Mouse (Mus musculus): ENCODE measurements around the gene Hist1h4h.
"Not testable (repeated sequence)": the region's sequence is repeated elsewhere in the genome, so short reads cannot be mapped to it uniquely, and the experiment has no call there.

The Hist1h4h gene

DNA sequence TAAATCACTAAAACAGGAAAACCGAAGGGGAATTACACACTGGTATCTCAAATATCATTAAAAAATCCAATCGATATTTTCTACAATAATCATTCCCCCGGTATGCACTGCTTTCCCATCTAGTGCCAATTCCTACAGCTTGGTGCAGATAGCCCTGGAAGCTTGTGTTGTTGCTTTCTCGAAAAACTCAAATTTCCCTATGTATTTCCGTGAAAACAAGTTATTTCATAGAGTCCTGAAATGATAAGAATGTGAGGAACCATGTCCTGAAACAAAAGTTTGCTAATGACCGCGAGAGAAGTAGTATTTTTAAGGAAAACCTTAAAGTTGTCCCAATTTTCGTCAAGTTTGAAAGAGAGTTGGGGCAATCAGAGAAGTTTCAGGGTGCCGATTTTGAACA lies 23.5 kb downstream of the Hist1h4h start:
- ChIA-PET CTCF (interaction anchor here in 1 of 4 experiments (0.7 to 2.6 kb wide), 2 partner anchors 130 to 153 kb away, joined by 3 to 10 read pairs; partner anchors contain the start of gene Abt1), POLR2A (interaction anchor here (0.6 to 11.8 kb wide), 117 partner anchors 8 to 1834 kb away, joined by 3 to 692 read pairs (median 10); partner anchors contain the start of genes Hist1h2ae (in 4 of the 4), Hist1h2af (in 4 of the 4), Hist1h2bg (in 4 of the 4) and Hist1h2bh (in 4 of the 4))

DNA sequence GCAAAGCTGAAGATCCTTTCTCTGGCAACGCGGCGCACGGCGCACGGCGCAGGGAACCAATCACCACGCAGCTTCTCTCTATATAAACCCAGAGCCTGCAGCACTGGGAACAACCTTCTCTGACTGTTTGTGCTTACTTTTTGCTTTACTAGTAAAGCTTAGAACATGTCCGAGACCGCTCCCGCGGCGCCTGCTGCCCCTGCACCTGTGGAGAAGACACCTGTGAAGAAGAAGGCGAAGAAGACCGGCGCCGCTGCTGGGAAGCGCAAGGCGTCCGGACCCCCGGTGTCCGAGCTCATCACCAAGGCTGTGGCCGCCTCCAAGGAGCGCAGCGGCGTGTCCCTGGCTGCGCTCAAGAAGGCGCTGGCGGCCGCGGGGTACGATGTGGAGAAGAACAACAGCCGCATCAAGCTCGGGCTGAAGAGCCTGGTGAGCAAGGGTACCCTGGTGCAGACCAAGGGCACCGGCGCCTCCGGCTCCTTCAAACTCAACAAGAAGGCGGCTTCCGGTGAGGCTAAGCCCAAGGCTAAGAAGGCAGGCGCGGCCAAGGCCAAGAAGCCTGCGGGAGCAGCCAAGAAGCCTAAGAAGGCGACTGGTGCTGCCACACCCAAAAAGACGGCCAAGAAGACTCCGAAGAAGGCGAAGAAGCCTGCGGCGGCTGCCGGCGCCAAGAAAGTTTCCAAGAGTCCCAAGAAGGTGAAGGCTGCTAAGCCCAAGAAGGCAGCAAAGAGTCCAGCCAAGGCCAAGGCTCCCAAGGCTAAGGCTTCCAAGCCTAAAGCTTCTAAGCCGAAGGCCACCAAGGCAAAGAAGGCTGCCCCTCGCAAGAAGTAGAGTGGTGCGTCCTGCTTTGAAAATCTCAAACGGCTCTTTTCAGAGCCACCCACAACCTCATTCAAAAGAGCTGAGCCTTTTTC lies 24.3 kb downstream of the Hist1h4h start:
- ChIA-PET CTCF (interaction anchor here in 1 of 4 experiments (0.7 to 2.6 kb wide), 3 partner anchors 43 to 154 kb away, joined by 3 to 10 read pairs (median 5); partner anchors contain the start of gene Abt1), POLR2A (interaction anchor here (0.6 to 11.8 kb wide), 179 partner anchors 9 to 1835 kb away, joined by 3 to 692 read pairs (median 5); partner anchors contain the start of genes Hist1h1a (in 4 of the 4), Hist1h1e (in 4 of the 4), Hist1h2ae (in 4 of the 4) and Hist1h2af (in 4 of the 4))

DNA sequence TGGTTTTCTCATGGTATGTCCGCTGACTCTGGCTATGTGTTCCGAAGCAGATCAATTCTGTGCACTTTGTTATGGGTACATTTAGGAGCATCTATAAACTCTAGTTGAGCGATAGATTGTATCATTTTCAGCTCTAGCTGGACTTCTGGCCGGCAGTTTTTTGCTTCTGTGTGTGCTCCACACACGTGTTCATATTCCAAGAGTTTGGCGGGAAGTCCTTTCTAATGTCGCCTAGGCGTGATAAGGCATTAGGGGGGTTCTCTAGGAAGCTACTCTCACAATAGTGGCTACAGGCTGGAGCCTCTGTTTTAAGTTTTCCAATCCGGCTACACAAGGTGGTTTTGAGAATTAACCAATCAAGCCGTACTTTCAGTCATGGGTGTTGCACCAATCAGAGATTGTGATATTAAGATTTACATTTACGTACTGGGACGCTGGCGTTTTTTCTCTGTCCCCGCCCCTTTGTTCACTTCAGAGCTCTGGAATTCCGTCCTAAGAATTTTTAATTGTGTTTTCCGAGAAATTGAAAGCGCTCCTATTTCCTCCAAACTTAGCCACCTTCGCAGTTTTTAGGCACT lies 25.1 kb downstream of the Hist1h4h start:
- POLR2A ChIA-PET = interaction anchor here (0.5 to 11.8 kb wide), 142 partner anchors 8 to 1835 kb away, joined by 3 to 692 read pairs (median 6); partner anchors contain the start of genes Hist1h1a (in 4 of the 4), Hist1h1e (in 4 of the 4), Hist1h2ae (in 4 of the 4) and Hist1h2bg (in 4 of the 4)
- CTCF ChIA-PET = interaction anchor here in 1 of 4 experiments (1.0 to 2.6 kb wide), 2 partner anchors 42 to 131 kb away, joined by 5 to 10 read pairs; partner anchors contain the start of gene Abt1

DNA sequence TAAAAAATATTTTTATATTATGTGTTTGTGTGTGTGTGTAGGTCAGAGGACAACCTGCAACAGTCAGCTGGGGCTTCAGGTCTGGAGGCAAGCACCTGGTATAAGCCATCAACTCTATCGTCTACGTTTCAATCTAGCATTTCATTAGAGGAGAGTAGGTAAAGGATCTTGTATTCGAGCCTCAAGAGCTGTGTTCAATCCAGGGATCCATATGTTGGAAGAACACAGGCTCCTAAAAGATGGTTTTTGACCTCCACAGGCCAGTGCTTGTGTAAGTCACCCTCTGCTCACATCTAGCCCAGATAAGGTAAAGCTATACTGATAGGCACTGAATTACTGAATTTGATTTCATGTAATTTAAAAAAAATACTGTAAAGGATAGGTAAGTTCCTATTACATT lies 26.1 kb downstream of the Hist1h4h start:
- ChIA-PET CTCF (interaction anchor here in 1 of 4 experiments (1.1 kb wide), 1 partner anchor 16 kb away, joined by 3 read pairs; no protein-coding TSS in a partner anchor), POLR2A (interaction anchor here (0.5 to 11.8 kb wide), 58 partner anchors 7 to 1803 kb away, joined by 3 to 692 read pairs (median 20); partner anchors contain the start of genes Hist1h2ae (in 4 of the 4), Hist1h2bg (in 4 of the 4), Hist1h1c (in 3 of the 4) and Hist1h2ac (in 3 of the 4))

DNA sequence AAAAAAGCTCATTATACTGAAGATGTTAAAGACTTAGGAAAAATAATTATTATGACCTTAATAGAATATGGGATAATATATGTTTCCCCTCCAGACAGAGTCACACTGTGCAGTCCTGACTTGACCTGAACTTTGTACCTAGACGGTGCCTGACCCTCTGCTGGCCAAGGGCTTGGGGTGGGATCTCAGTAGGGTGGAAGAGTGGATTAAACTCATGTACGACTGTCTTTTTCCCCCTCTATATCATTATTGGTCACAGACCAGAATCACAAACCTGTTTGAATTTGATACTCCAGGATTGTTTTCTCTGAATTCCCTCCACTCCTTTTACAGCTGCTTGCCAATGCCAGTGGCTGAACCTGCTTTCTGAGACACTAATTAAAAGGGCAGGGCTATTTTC lies 29.8 kb downstream of the Hist1h4h start:
- ChIA-PET POLR2A (interaction anchor here (0.6 to 9.9 kb wide), 30 partner anchors 8 to 254 kb away, joined by 3 to 217 read pairs (median 7); partner anchors contain the start of genes Hist1h2ae (in 4 of the 4), Hist1h2bg (in 4 of the 4), Hist1h4f (in 4 of the 4) and Hist1h2ad (in 2 of the 4)), CTCF (interaction anchor here in 1 of 4 experiments (0.6 kb wide), 1 partner anchor 813 kb away, joined by 3 read pairs; no protein-coding TSS in a partner anchor)

DNA sequence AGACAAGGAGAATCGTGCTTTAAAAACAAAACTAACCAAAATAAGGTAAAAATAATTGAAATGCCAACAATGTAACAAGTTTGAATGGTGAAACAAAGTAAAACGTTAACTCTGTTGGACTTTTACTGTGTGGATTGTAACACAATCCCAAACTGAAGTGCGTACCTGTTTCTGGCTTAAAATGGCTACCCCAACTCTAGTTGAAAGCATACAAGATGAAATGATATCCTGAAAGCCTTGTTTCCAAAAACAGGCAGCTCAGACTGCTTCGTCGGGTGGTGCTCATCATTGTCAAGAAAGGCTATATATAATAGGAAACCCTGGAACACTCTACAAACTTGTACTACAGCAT lies 30.7 kb downstream of the Hist1h4h start:
- CTCF ChIA-PET = not testable (repeated sequence)
- POLR2A ChIA-PET = interaction anchor here (0.6 to 9.9 kb wide), 39 partner anchors 9 to 1883 kb away, joined by 3 to 217 read pairs (median 7); partner anchors contain the start of genes Hist1h2ae (in 4 of the 4), Hist1h2bg (in 4 of the 4), Hist1h4d (in 3 of the 4) and Hist1h4f (in 3 of the 4)

DNA sequence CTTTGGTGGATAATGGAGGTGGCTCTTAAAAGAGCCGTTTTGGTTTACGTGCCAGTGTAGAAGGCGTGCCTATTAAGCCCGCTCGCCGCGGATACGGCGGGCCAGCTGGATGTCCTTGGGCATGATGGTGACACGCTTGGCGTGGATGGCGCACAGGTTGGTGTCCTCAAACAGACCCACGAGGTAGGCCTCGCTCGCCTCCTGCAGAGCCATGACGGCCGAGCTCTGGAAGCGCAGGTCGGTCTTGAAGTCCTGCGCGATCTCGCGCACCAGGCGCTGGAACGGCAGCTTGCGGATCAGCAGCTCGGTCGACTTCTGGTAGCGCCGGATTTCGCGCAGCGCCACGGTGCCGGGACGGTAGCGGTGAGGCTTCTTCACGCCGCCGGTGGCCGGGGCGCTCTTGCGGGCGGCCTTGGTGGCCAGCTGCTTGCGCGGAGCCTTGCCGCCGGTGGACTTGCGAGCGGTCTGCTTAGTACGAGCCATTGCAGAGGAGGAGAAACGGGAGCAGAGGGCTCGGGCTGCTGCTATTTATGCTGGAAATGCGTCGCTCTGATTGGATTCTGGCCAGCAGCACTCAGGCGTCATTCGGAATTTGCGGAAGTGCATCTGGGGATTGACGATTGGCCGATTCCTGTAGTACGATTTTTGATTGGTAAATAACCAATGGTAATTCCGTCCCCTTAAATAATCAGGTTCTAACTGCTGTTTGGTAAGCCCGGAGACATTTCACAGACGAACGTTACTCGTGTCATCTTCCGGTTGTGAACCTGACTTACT lies 31.2 kb downstream of the Hist1h4h start, which contains the start of gene Hist1h3e:
TSS of gene Hist1h3e (minus strand) at position 487 of the 777 bp plus-strand sequence.
- ChIA-PET POLR2A (interaction anchor here (0.6 to 9.9 kb wide), 41 partner anchors 9 to 1527 kb away, joined by 3 to 217 read pairs (median 7); partner anchors contain the start of genes Hist1h2ae (in 4 of the 4), Hist1h2bg (in 4 of the 4), Hist1h2bc (in 3 of the 4) and Hist1h4d (in 3 of the 4)), CTCF (interaction anchor here in 1 of 4 experiments (0.7 kb wide), 1 partner anchor 269 kb away, joined by 3 read pairs; no protein-coding TSS in a partner anchor)

DNA sequence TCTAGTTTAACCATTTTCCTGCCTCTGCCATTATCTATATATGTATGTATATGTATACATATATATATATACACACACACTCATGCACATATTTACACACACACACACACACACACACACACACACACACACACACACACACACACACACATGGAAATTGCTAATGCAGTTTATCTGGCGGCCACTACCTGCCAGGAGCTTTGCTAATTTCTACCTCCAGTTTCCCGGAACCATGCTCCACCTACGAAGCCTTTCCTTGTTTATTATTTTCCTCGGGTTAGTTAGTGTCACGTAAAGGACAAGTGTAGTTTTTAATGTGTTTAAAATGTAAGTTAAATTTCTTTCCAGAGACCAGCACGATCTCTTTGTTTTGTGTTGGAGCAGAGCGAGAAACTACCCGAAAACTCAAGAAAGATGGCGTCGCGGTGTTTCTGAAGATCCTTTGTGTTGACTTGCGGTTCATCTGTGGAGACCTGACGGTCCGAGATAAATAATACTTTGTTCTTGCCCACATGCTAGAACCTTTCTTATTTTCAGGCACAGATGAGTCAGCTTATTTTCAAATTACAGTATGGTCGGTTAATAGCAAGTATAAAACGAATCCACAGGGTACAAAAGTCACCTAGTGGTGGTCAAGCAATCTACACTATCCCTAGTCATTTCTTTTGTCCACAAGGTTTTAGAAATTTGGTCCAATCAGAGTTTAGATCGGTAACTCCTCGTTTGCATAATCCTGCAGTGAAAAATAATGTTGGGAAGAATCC lies 32.0 kb downstream of the Hist1h4h start:
- ChIA-PET POLR2A (interaction anchor here (0.6 to 9.9 kb wide), 48 partner anchors 8 to 1604 kb away, joined by 3 to 217 read pairs (median 5); partner anchors contain the start of genes Hist1h2ae (in 4 of the 4), Hist1h2bg (in 4 of the 4), Hist1h2bc (in 3 of the 4) and Hist1h2bf (in 3 of the 4)), CTCF (interaction anchor here in 2 of 4 experiments (0.6 to 0.7 kb wide), 2 partner anchors 270 to 1594 kb away, joined by 3 to 4 read pairs; no protein-coding TSS in a partner anchor)

DNA sequence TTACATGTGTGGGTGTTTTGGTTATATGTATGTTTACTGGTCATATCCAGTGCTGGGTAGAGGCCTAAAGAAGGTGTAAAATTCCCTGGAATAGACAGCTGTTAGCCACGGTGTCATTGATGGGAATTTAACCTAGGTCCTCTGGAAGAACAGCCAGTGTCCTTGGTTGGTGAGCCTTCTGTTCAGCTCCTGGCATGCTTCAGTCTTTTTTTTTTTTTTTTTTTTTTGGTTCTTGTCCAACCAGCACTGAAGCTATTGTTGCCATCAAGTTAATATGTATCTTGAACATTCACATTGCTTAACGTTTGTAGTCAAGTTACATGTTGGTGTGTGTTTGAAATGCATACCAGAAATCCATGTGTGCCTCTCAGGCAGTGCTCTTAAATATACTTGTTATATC lies 33.6 kb downstream of the Hist1h4h start:
- POLR2A ChIA-PET = interaction anchor here in 3 of 4 experiments (0.6 to 9.9 kb wide), 34 partner anchors 8 to 1847 kb away, joined by 3 to 217 read pairs (median 6); partner anchors contain the start of genes Hist1h4d (in 3 of the 3), Hist1h2ac (in 2 of the 3), Hist1h2ad (in 2 of the 3) and Hist1h2ae (in 2 of the 3)
- CTCF ChIA-PET = interaction anchor here in 1 of 4 experiments (0.6 kb wide), 2 partner anchors 34 to 1522 kb away, joined by 5 read pairs; no protein-coding TSS in a partner anchor

DNA sequence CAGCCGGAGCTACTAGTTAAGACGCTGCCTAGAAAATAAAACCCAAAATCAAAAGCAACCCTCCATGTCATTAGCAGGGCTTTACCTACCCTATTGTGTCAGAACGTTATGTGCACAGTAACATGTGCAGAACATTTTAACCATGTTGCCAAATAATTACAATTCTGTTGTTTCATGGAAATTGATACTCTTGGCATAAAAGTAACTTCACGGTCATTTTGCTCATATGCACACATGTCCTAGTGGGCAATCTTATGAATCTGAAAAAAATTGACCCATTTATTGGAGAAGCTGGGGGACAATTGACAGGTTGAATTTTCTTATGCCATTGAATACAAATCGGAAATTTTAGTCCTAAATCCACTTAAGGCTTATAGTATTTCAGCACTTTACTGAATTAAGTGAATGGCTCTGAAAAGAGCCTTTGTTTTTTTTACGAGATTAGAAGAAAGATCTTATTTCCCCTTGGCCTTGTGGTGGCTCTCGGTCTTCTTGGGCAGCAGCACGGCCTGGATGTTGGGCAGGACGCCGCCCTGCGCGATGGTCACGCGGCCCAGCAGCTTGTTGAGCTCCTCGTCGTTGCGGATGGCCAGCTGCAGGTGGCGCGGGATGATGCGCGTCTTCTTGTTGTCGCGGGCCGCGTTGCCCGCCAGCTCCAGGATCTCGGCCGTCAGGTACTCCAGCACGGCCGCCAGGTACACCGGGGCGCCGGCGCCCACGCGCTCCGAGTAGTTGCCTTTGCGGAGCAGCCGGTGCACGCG lies 39.6 kb downstream of the Hist1h4h start:
- POLR2A ChIA-PET = interaction anchor here (0.6 to 22.3 kb wide), 121 partner anchors 8 to 1854 kb away, joined by 3 to 794 read pairs (median 6); partner anchors contain the start of genes Hist1h3e (in 4 of the 4), Hist1h4d (in 4 of the 4), Hist1h1a (in 3 of the 4) and Hist1h1c (in 3 of the 4)
- CTCF ChIA-PET = interaction anchor here in 1 of 4 experiments (0.6 kb wide), 1 partner anchor 47 kb away, joined by 15 read pairs; no protein-coding TSS in a partner anchor

DNA sequence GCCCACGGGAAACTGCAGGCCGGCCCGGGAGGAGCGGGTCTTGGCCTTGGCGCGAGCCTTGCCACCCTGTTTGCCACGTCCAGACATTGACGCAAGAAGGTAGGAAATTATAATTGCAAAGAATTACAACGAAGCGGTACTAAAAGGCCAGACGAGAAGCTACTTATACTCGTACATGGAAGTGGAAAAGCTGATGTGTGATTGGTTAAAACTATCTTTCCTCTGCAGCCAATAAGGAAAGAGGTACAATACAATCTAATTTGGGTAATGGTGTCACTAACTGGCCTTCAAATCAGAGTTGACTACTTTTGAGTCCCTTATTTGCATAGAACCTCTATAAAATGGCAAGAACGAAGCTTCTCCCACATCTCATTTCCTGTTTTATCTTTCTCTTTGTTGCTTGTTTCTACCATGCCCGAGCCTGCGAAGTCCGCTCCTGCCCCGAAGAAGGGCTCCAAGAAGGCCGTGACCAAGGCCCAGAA lies 40.2 kb downstream of the Hist1h4h start, which contains the start of the genes Hist1h2ae and Hist1h2bg:
TSS of gene Hist1h2ae (minus strand) at position 199 of the 482 bp plus-strand sequence.
TSS of gene Hist1h2bg (plus strand) at position 375 of the 482 bp plus-strand sequence.
- POLR2A ChIA-PET = interaction anchor here (0.6 to 22.3 kb wide), 131 partner anchors 8 to 1855 kb away, joined by 3 to 794 read pairs (median 6); partner anchors contain the start of genes Hist1h2ac (in 4 of the 4), Hist1h2bc (in 4 of the 4), Hist1h3e (in 4 of the 4) and Hist1h4d (in 4 of the 4)
- CTCF ChIA-PET = interaction anchor here in 1 of 4 experiments (0.6 kb wide), 1 partner anchor 37 kb away, joined by 3 read pairs; no protein-coding TSS in a partner anchor

DNA sequence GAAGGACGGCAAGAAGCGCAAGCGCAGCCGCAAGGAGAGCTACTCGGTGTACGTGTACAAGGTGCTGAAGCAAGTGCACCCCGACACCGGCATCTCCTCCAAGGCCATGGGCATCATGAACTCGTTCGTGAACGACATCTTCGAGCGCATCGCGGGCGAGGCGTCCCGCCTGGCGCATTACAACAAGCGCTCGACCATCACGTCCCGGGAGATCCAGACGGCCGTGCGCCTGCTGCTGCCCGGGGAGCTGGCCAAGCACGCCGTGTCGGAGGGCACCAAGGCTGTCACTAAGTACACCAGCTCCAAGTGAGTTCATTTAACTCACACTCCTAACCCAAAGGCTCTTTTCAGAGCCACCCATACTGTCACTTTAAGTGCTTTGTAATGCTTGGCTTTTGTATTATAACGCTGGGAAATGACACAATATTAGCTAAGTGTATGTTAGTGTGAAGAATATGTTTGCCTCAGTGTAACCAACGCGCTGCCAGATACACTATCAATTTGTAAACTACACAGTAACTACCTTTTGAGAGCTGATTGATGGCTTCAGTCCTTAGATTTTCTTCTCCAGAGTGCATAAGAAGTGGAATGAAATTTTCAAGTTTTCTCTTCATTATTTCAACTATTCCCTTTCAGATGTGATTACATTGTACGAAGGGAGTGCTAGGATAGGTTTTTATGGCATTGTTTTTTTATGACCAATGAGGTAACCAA lies 40.8 kb downstream of the Hist1h4h start:
- ChIA-PET CTCF (interaction anchor here in 1 of 4 experiments (0.6 kb wide), 1 partner anchor 38 kb away, joined by 3 read pairs; no protein-coding TSS in a partner anchor), POLR2A (interaction anchor here (0.5 to 22.3 kb wide), 134 partner anchors 9 to 1856 kb away, joined by 3 to 794 read pairs (median 6); partner anchors contain the start of genes Hist1h2ac (in 4 of the 4), Hist1h2bc (in 4 of the 4), Hist1h3e (in 4 of the 4) and Hist1h4d (in 4 of the 4))

DNA sequence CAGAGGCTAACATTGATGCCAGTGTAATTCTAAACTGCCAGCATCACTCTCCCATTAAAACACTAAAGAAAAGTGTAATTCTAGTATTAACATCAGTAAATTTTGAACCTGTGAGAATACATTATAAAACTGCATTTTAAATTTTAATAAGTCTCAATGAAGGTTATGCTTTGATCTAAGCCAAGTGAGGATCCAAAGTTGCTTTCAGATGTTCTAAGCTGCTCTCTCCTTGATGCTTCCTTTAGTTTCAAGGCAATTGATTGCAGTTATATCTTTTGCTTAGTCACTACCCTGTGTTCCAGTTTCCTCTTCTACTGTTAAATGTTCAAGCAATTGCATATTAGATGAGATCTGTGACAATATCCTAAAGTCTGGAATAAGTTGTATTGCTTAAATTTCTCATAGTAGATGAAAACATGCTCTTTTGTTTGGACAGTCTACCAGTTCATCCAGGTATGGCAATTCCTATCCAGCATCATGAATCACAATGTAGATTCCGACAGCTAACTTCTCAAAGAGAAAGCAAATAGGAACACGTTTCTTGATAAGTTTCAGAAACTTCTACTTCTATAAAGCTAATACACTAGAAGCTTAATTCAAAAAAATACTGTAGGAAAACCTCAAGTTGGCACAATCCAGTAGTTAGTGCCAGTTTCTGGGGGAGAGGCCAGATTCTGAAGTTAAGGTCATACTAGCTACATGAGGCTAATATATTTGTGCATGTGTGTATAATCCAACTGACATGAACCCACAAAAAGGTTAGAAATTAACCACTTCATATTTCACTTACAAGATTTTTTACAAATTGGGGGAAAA lies 41.6 kb downstream of the Hist1h4h start:
- ChIA-PET CTCF (no interaction called here), POLR2A (interaction anchor here (0.5 to 22.3 kb wide), 70 partner anchors 10 to 1851 kb away, joined by 3 to 794 read pairs (median 16); partner anchors contain the start of genes Hist1h4d (in 4 of the 4), Hist1h1c (in 3 of the 4), Hist1h1d (in 3 of the 4) and Hist1h2ac (in 3 of the 4))
